8 mouse cellular contexts compared by ENCODE assay signal in genomic region chr5:65823601-65824133, GRCm38 (mm10). TPM values are rescaled to one million over a fixed set of nuclear protein-coding genes. Genes with fewer than 3 reads are reported as not detected.
DNase-seq lines count a peak whose midpoint lies in the region; ATAC-seq lines count a peak whose summit lies in the region.

No protein-coding gene starts in this region.

- no peak overlapping the region for H3K4me2 ChIP-seq in midbrain, embryonic 14.5 days (ENCODE audit: low read length)
- H3K4me2 ChIP-seq in midbrain, embryonic 15.5 days = no peak overlapping the region

- no peak overlapping the region for H3K4me3 ChIP-seq in midbrain, embryonic 14.5 days (replicated peaks; ENCODE audit: low read depth, low read length)
- H3K4me3 ChIP-seq in midbrain, embryonic 15.5 days = no peak overlapping the region

- H3K27me3 ChIP-seq in midbrain, embryonic 14.5 days (ENCODE audit: control insufficient read depth, insufficient read depth, low read length) = no peaks in the 10 kb centered on the region
- H3K27me3 ChIP-seq in midbrain, embryonic 15.5 days (replicated peaks) = no peaks in the 10 kb centered on the region

- H3K27ac ChIP-seq in midbrain, embryonic 14.5 days (replicated peaks; ENCODE audit: low read depth, low read length) = no peak overlapping the region
- no peak overlapping the region for H3K27ac ChIP-seq in midbrain, embryonic 15.5 days

- H3K36me3 ChIP-seq in midbrain, embryonic 14.5 days (ENCODE audit: control insufficient read depth, insufficient read depth, low read length) = peaks cover 62% of the 10 kb centered on the region
- peaks cover 11% of the 10 kb centered on the region; the same call in 1 of the 2 replicates for H3K36me3 ChIP-seq in midbrain, embryonic 15.5 days (replicated peaks)

- ATAC-seq in midbrain, embryonic 14.5 days (ENCODE audit: low FRiP score, low TSS enrichment) = no peak
- ATAC-seq in midbrain, embryonic 15.5 days (replicated peaks) = no peak

- peak; percentile 68 to 72 for DNase-seq in cerebellum, postnatal 10 days
- DNase-seq in cerebellum, adult 11-12 months = no peak
- peak; percentile 74 for DNase-seq in midbrain, embryonic 14.5 days
- DNase-seq in adrenal gland, postnatal 36 days = peak; percentile 30 to 57
- DNase-seq in hindlimb bud, embryonic 11.5 days (ENCODE audit: extremely low spot score, low read depth, low spot score) = peak; percentile 18
- DNase-seq in lung, postnatal 14 days = peak; percentile 56
- DNase-seq in thymus, postnatal 10 days (ENCODE audit: low spot score in 2 of 2) = peak; percentile 56 to 76

- 76% methylated on average over 5 of the region's 5 CpGs for WGBS in midbrain, embryonic 14.5 days
- WGBS in midbrain, embryonic 15.5 days = 73% methylated on average over 5 of the region's 5 CpGs

- H3K4me1 ChIP-seq in midbrain, embryonic 14.5 days (ENCODE audit: control insufficient read depth, insufficient read depth, low read length) = no peaks in the 10 kb centered on the region
- H3K4me1 ChIP-seq in midbrain, embryonic 15.5 days = no peaks in the 10 kb centered on the region

- no peak overlapping the region for H3K9ac ChIP-seq in midbrain, embryonic 14.5 days (replicated peaks; ENCODE audit: low read length)
- H3K9ac ChIP-seq in midbrain, embryonic 15.5 days = no peak overlapping the region

- H3K9me3 ChIP-seq in midbrain, embryonic 14.5 days (ENCODE audit: control insufficient read depth, low read length) = no peaks in the 10 kb centered on the region
- no peaks in the 10 kb centered on the region for H3K9me3 ChIP-seq in midbrain, embryonic 15.5 days

RNA-seq across cellular contexts. Expression of gene Rhoh, which starts 37.3 kb away (rescaled TPM):
- polyA plus RNA-seq in midbrain, embryonic 14.5 days (2014; fragmentation: Nextera tagmentation; extraction: Ambion mirVana) = 0.12 and 0.34 TPM in 2 replicates
- polyA plus RNA-seq in midbrain, embryonic 15.5 days (2015; fragmentation: Nextera tagmentation; extraction: Ambion mirVana) = 0.41 and 0.52 TPM in 2 replicates
- under 1 TPM; 0.30 to 0.40 TPM for total RNA-seq in adrenal gland, postnatal 36 days (2021)
